Mouse (Mus musculus) kidney, embryonic 14.5 days (tissue): ENCODE measurements around the gene Fgf14. TPM values are rescaled to one million over a fixed set of nuclear protein-coding genes. Genes with fewer than 3 reads are reported as not detected.

Experiments
- ATAC-seq: fragments of 200-750 bp; cut with Nextera tagmentation; 2 replicates; pipeline ENCODE4 v1.8.0; 2017; ENCODE audit warnings: moderate number of reproducible peaks, mild to moderate bottlenecking, moderate TSS enrichment, moderate library complexity; ENCODE audit not compliant: low FRiP score, low TSS enrichment
- H3K27ac ChIP-seq: fragments of 300-500 bp; sonication (generic); 2 replicates; pipeline ENCODE4 v1.5.1; 2014; ENCODE audit warnings: low read depth, mild to moderate bottlenecking, low read length, moderate library complexity, mixed read lengths
- H3K27me3 ChIP-seq: fragments of 300-500 bp; sonication (generic); 2 replicates; pipeline ENCODE4 v1.6.1; 2014; ENCODE audit warnings: mild to moderate bottlenecking, low read length; ENCODE audit not compliant: control insufficient read depth, insufficient read depth
- H3K36me3 ChIP-seq: fragments of 300-500 bp; sonication (generic); 2 replicates; pipeline ENCODE4 v1.6.1; 2014; ENCODE audit warnings: low read length, mixed read lengths; ENCODE audit not compliant: control insufficient read depth, insufficient read depth
- H3K4me1 ChIP-seq: fragments of 300-500 bp; sonication (generic); 2 replicates; pipeline ENCODE4 v1.6.1; 2014; ENCODE audit warnings: low read length, mixed read lengths; ENCODE audit not compliant: control insufficient read depth, insufficient read depth
- H3K4me2 ChIP-seq: fragments of 300-500 bp; sonication (generic); replicated peaks from 2 replicates; pipeline ENCODE4 v1.6.1; 2014; ENCODE audit warnings: low read depth, mild to moderate bottlenecking, low read length
- H3K4me3 ChIP-seq: fragments of 300-500 bp; sonication (generic); 2 replicates; pipeline ENCODE4 v1.5.1; 2014; ENCODE audit warnings: mild to moderate bottlenecking, low read length
- H3K9ac ChIP-seq: fragments of 300-500 bp; sonication (generic); 2 replicates; pipeline ENCODE4 v1.6.1; 2014; ENCODE audit warnings: low read depth, mild to moderate bottlenecking, low read length, moderate library complexity
- H3K9me3 ChIP-seq: fragments of 300-500 bp; sonication (generic); 2 replicates; pipeline ENCODE4 v1.6.1; 2016; ENCODE audit warnings: low read length; ENCODE audit not compliant: control insufficient read depth
- whole genome bisulfite sequencing: fragments of 180-500 bp; shearing (Covaris S2); extraction: QIAGEN DNeasy Blood & Tissue Kit; methylation state at CpG from one replicate; pipeline ENCODE4 v1.1.7; 2014; 5-methylcytosine and 5-hydroxymethylcytosine counted together
- polyA plus RNA-seq: library from polyadenylated mRNA; unstranded; fragments of >200 nt; fragmentation: Nextera tagmentation; extraction: Ambion mirVana; gene quantifications from 2 replicates; pipeline ENCODE4 v1.2.1, GENCODE M21; 2014

The Fgf14 gene
- 0.12 TPM in 1 of 2 replicates, not detected in the other for polyA plus RNA-seq

DNA sequence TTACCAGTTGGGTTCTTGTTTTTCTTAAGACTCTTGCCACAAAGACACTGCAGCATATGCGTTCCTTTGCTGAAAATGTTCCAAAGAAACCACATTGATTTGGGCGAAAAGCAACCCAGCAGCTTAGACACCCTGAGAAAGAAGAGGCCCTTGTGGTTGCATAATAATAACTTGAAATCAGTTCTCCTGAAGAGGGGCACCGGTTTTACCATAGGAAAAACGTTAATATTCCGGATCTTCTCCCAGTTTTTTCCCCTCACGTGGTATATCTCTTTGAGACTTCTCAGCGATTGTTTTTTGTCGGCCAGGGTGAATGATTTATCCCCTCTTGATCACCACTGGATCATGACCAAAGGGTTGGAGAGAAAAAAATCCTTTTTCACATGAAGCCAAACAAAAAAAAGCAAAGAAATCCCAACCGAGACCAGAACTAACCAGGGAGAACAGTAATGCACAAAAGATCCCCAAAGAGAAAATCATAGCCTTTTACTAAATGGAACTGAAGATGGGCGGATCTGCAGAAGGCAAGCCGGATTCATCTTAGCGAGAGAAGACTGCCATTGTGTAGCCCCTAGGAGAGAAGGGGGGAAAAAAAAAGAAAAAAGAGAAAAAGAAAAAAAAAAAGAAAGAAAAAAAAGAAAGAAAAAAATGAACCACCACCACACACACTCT is at the start of gene Fgf14:
Fgf14 (minus strand) TSS at position 622 of the 672 bp plus-strand sequence.
- peaks cover 20% of the 10 kb centered on the region for H3K27me3 ChIP-seq
- no peaks in the 10 kb centered on the region for H3K36me3 ChIP-seq
- ATAC-seq: no peak
- WGBS: 16% methylated on average over 12 of the region's 12 CpGs
- H3K9ac ChIP-seq: no peak within 1 kb of the TSS
- peak within 1 kb of the TSS; percentile 50 for H3K4me2 ChIP-seq
- no peak within 1 kb of the TSS for H3K27ac ChIP-seq
- no peaks in the 10 kb centered on the region for H3K9me3 ChIP-seq
- H3K4me1 ChIP-seq: peaks cover 3% of the 10 kb centered on the region; the same call in 1 of the 2 replicates
- H3K4me3 ChIP-seq: peak within 1 kb of the TSS; percentile 31; the same call in 1 of the 2 replicates

DNA sequence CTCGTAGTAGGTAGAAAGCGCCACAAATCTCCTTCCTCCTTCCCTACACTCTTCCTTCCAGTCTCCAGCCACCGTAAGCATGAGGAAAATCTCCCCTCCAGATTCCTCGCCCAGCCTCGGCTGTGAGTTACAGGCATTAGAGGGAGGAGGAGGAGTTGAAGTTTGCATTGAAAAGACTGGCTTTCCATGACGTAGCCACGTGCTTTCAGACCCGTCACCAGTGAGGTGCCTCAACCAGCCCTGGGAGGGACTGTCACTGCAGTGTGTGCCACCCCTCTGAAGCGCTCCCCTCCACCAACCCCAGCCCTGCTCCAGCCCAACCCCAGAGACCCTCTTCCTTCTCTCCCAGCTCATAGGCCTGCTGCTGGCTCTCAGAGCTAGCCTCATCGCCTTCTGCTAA is 452 bp upstream of the Fgf14 start:
- Histone ChIP-seq H3K9ac (no peak overlapping the region), H3K4me3 (peak overlapping the region; percentile 31; the same call in 1 of the 2 replicates), H3K27me3 (peaks cover 20% of the 10 kb centered on the region), H3K9me3 (no peaks in the 10 kb centered on the region), H3K36me3 (no peaks in the 10 kb centered on the region), H3K27ac (no peak overlapping the region), H3K4me1 (peaks cover 3% of the 10 kb centered on the region; the same call in 1 of the 2 replicates), H3K4me2 (peak overlapping the region; percentile 50)
- peak; percentile 83 for ATAC-seq
- 4% methylated on average over 10 of the region's 10 CpGs for WGBS

DNA sequence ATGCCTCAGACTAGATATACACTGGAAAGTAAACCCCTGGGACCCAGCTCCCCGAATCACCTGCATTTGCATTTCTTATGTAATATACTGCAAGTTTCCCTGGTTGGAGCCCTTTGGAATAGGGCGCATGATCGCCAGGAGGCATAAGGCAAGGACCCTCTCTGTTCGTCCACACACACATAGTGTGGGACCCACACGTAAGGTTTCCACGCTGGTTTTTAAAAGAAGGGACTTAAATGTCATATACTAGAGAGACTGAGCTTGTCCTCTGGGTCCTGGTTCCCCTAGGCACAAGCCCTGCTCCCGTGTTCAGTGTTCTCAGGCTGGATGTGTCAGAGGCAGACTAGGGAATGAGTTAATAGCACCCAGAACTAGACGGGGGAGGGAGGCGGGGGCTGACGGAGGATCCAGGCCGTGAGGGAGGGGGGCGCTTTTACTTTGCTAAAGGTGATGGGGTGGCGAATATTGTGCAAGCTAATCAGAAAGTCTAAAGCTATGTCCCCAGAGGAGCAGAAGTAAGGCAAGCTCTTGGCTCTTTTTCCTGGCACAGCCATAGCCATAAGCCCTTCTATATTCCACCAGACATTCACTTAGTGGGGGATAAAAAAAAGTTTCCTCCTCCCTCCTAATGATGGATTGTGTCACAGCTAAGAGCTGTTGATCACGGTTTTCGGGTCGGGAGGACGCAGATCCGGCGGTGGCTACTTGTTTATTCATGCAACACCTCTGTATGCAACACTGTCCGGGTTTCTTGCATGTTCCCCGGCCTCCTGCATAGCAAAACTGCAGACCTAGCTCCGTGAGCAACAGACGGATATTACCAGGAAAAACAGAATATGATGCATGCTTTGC is 1.0 kb downstream of the Fgf14 start:
- H3K27me3 ChIP-seq: peaks cover 20% of the 10 kb centered on the region
- H3K4me3 ChIP-seq: peak overlapping the region; percentile 31
- H3K9me3 ChIP-seq: no peaks in the 10 kb centered on the region
- no peak overlapping the region for H3K27ac ChIP-seq
- peak; percentile 36; the same call in 1 of the 2 replicates for ATAC-seq
- H3K36me3 ChIP-seq: no peaks in the 10 kb centered on the region
- H3K9ac ChIP-seq: no peak overlapping the region
- 12% methylated on average over 23 of the region's 23 CpGs for WGBS
- H3K4me2 ChIP-seq: peak overlapping the region; percentile 50
- H3K4me1 ChIP-seq: peaks cover 3% of the 10 kb centered on the region; the same call in 1 of the 2 replicates

DNA sequence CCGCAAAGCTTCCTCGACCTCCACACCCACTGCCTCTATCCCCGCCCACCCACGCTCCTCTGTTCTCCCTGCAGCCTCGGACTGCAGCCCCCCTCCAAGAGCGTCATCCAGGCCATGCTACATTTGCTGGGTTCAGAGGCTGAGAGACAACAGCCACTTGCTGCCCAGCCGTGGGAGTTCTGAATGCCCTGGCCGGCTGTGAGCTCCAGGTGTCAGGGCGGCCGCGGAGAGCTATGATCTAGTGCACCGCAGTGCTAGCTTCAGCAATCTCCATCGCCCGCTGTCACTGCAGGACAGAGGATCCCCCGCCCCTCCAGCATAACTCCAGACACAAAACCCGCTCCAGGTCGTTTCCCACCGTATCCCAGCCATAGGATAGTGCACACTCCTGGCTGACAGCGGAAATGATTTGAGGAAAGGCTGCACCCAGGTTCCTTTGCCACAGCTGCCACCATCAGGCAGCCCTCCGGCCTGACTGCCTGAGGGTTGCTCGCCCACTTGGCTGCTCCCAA is 1.7 kb downstream of the Fgf14 start:
- H3K9me3 ChIP-seq: no peaks in the 10 kb centered on the region
- H3K27ac ChIP-seq: no peak overlapping the region
- peaks cover 20% of the 10 kb centered on the region for H3K27me3 ChIP-seq
- peaks cover 3% of the 10 kb centered on the region; the same call in 1 of the 2 replicates for H3K4me1 ChIP-seq
- H3K9ac ChIP-seq: peak overlapping the region; percentile 37; the same call in 1 of the 2 replicates
- peak overlapping the region; percentile 31 for H3K4me3 ChIP-seq
- peak; percentile 80 for ATAC-seq
- H3K36me3 ChIP-seq: no peaks in the 10 kb centered on the region
- peak overlapping the region; percentile 50 for H3K4me2 ChIP-seq
- 3% methylated on average over 21 of the region's 21 CpGs for WGBS

DNA sequence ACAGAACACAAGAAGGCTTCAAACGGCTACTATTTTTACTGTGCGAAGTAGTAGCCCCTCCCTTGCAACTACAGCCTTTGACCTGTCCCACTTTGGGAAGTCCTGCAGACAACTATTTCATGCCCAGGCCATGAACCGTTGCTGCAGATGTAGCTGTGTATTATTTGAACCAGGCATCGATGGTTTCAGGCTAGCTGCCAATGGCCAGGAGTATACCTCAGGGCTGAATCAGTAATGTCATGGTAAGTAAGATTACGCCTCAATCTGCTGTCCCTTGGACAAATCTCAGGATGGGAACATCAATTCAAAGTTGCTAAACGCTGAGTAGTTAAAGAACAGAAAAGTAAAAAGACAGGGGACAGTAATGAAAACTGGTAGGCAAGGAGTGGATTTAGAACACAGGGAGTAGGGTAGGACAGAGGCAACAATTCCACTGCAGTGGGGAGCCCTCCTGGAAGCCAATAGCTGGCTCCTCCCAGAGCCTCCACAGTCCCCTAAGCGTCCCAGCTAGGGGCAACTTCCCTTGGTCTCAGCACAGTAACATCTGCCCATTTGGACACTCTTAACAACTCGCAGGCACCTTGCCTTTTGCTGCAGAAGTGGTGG is 2.3 kb downstream of the Fgf14 start:
- WGBS: 27% methylated on average over 8 of the region's 8 CpGs

DNA sequence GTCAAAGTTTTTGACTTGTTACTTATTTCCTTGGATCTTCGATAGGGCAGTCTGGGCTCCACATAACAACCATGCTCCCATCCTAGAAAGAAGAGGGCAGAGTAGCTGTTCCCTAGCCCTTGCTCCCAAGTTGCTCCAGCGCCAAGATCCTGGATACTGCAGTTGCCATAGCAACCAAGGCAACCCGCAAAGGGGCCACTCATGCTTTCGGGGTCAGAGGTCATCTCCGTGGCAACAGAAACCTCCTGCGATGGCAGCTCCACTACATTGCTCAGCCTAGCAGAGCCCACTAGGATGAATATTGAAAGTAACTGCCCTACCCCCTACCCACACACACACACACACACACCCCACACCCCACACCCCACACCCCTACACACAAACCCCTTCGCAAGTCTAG is 7.2 kb downstream of the Fgf14 start:
- Histone ChIP-seq H3K4me3 (no peak overlapping the region), H3K36me3 (no peaks in the 10 kb centered on the region), H3K4me1 (0 out of 2 replicates have a peak, but pooled peaks cover 4% of the 10 kb centered on the region), H3K9ac (no peak overlapping the region), H3K4me2 (no peak overlapping the region), H3K27ac (no peak overlapping the region), H3K9me3 (no peaks in the 10 kb centered on the region), H3K27me3 (0 out of 2 replicates have a peak, but pooled peaks cover 3% of the 10 kb centered on the region)
- peak; percentile 88 for ATAC-seq
- WGBS: 21% methylated on average over 7 of the region's 7 CpGs

More for the DNA sequence above, 2.3 kb downstream of the Fgf14 start:
- H3K4me1 ChIP-seq: peaks cover 6% of the 10 kb centered on the region; the same call in 1 of the 2 replicates
- ATAC-seq: no peak; the same call in 1 of the 2 replicates
- H3K4me3 ChIP-seq: peak overlapping the region; percentile 31
- H3K36me3 ChIP-seq: no peaks in the 10 kb centered on the region
- H3K9ac ChIP-seq: peak overlapping the region; percentile 37; the same call in 1 of the 2 replicates
- no peak overlapping the region for H3K27ac ChIP-seq
- H3K27me3 ChIP-seq: peaks cover 20% of the 10 kb centered on the region
- no peaks in the 10 kb centered on the region for H3K9me3 ChIP-seq
- peak overlapping the region; percentile 50 for H3K4me2 ChIP-seq

DNA sequence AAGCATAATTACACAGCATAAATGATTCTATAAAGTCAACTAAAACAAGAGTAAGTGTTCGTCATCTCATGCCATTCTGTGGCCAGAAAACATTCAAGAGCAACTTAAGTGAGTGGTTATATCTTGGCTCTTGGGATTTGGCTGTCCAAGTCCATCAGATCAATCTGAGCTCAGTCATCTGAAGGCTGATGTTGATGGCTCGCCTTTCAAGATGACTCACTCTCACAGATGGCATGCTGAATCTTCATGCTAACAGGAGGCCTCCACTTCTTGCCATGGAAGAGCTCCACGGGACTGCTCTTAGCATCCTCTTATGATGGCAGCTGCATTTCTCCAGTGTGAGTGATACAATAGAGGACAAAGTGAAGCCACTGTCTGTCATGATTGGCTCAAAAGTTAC is 34.1 kb downstream of the Fgf14 start:
- no peaks in the 10 kb centered on the region for H3K9me3 ChIP-seq
- H3K27ac ChIP-seq: no peak overlapping the region
- ATAC-seq: no peak
- no peak overlapping the region for H3K4me3 ChIP-seq
- 74% methylated on average over 3 of the region's 3 CpGs for WGBS
- no peaks in the 10 kb centered on the region for H3K36me3 ChIP-seq
- no peak overlapping the region for H3K4me2 ChIP-seq
- H3K4me1 ChIP-seq: no peaks in the 10 kb centered on the region
- H3K27me3 ChIP-seq: no peaks in the 10 kb centered on the region
- no peak overlapping the region for H3K9ac ChIP-seq

DNA sequence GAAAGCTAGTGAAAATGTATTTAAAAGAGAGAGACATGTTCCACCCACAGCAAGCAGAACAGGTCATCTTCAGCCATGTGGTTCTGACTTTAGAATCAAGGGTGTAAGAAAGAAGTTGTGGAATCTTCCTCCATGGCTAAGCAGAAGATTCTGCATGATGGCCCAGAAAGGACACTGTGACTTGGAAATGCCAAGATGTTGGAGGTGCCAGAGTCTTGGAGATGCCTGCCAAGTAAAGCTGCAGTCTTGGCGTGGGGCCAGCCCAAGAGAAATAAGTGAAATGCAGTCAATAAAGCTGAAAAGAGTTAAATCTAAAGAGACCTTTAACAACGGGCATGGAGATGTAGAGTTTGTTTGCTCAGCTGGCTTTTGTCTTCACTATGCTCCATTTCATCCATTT is 42.0 kb downstream of the Fgf14 start:
- H3K9me3 ChIP-seq: no peaks in the 10 kb centered on the region
- H3K4me2 ChIP-seq: no peak overlapping the region
- no peak for ATAC-seq
- no peak overlapping the region for H3K9ac ChIP-seq
- WGBS: 58% methylated on average over 2 of the region's 2 CpGs
- no peak overlapping the region for H3K4me3 ChIP-seq
- no peaks in the 10 kb centered on the region for H3K36me3 ChIP-seq
- no peak overlapping the region for H3K27ac ChIP-seq
- no peaks in the 10 kb centered on the region for H3K4me1 ChIP-seq
- no peaks in the 10 kb centered on the region for H3K27me3 ChIP-seq
